Mouse (Mus musculus) G1E (cell line): ENCODE measurements around the gene Zfp318. TPM values are rescaled to one million over a fixed set of nuclear protein-coding genes. Genes with fewer than 3 reads are reported as not detected.

Experiments
- ATAC-seq: 2 replicates; pipeline ENCODE4 v1.8.0; 2016; ENCODE audit warnings: mild to moderate bottlenecking; ENCODE audit not compliant: insufficient number of reproducible peaks, poor library complexity, low FRiP score, severe bottlenecking; ENCODE audit errors: extremely low read depth
- DNase-seq: peaks from one replicate; pipeline ENCODE4 v3.0.0; 2012; ENCODE audit warnings: low spot score
- H3K27me3 ChIP-seq: 2 replicates; pipeline ENCODE4 v1.6.1; 2012; ENCODE audit warnings: mild to moderate bottlenecking, low read length, inconsistent platforms; ENCODE audit not compliant: insufficient read depth
- H3K36me3 ChIP-seq: replicated peaks from 2 replicates; pipeline ENCODE3; 2012; ENCODE audit warnings: mild to moderate bottlenecking, inconsistent platforms
- H3K4me1 ChIP-seq: 2 replicates; pipeline ENCODE4 v1.6.1; 2012; ENCODE audit warnings: low read depth, low read length, inconsistent platforms, mixed read lengths; ENCODE audit not compliant: insufficient read depth
- H3K4me3 ChIP-seq: 2 replicates; pipeline ENCODE4 v1.5.1; 2012; ENCODE audit warnings: low read depth, mild to moderate bottlenecking, inconsistent platforms, low read length, moderate library complexity, mixed read lengths
- H3K9me3 ChIP-seq: replicated peaks from 2 replicates; pipeline ENCODE4 v1.6.1; 2012; ENCODE audit warnings: inconsistent platforms
- CTCF ChIP-seq: IDR thresholded peaks from 2 replicates; pipeline ENCODE4 v1.5.1; 2012; ENCODE audit warnings: low read depth, low read length, inconsistent platforms, mixed read lengths
- GATA1 ChIP-seq: IDR thresholded peaks from 2 replicates; pipeline ENCODE4 v1.6.1; 2012; ENCODE audit warnings: borderline replicate concordance, low read length, inconsistent platforms, mixed read lengths
- GATA2 ChIP-seq: IDR thresholded peaks from 2 replicates; pipeline ENCODE4 v1.6.1; 2012; ENCODE audit warnings: low read depth, low read length, inconsistent platforms, borderline replicate concordance
- POLR2AphosphoS5 ChIP-seq: IDR thresholded peaks from 2 replicates; pipeline ENCODE4 v1.6.1; 2012; ENCODE audit warnings: low read depth, low read length, inconsistent platforms; ENCODE audit not compliant: insufficient replicate concordance
- TAL1 ChIP-seq: conservative IDR thresholded peaks from 2 replicates; pipeline ENCODE4 v1.6.1; 2012; ENCODE audit warnings: low read depth, low read length, inconsistent platforms, mixed read lengths
- polyA plus RNA-seq: library from polyadenylated mRNA; stranded (reverse); fragments of >175 nt; gene quantifications from 2 replicates; pipeline ENCODE4 v1.2.3, GENCODE M21; 2012
- total RNA-seq, 2 experiments: library from RNA; stranded (forward) in 1 of 2; stranded (reverse) in 1 of 2; fragments of 200-1000 nt in 1 of 2; fragments of >200 nt in 1 of 2; fragmentation: Nextera tagmentation in 1 of 2; gene quantifications; 2 replicates each; pipeline ENCODE4 v1.2.3; 2014 to 2017

Zfp318 gene
- total and polyA plus RNA-seq, 3 experiments, result 4.1 to 45.3 (median 27.5) TPM

DNA sequence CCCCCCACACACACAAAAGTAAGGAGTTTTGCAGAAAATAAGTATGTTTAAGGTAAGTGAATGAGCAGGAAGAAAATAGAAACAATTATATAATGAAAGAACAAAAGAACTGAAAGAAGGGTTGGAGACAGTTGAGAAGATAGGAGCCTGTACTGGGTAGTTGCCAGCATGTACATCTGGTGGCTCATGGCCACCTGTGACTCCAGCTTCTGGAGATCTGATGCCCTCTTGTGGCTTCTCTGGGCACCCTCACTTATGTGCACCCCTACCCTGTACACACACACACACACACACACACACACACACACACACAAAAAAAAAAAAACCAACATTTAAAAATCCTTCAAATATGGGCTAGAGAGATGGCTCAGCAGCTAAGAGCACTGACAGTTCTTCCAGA lies 36.2 kb downstream of the Zfp318 start:
- H3K4me3 ChIP-seq, result no peak overlapping the region
- no peaks in the 10 kb centered on the region for H3K4me1 ChIP-seq
- H3K9me3 ChIP-seq, result no peaks in the 10 kb centered on the region
- peaks cover 3% of the 10 kb centered on the region for H3K36me3 ChIP-seq
- TF ChIP-seq CTCF (no peak), POLR2AphosphoS5 (no peak), GATA1 (no peak), GATA2 (no peak), TAL1 (no peak)
- no peak for ATAC-seq
- DNase-seq, result no peak
- H3K27me3 ChIP-seq, result no peaks in the 10 kb centered on the region

- DNase-seq (no peak), ATAC-seq (no peak)
- no peaks in the 10 kb centered on the region for H3K9me3 ChIP-seq
- H3K4me3 ChIP-seq, result no peak overlapping the region
- H3K36me3 ChIP-seq, result no peaks in the 10 kb centered on the region
- no peaks in the 10 kb centered on the region for H3K4me1 ChIP-seq
- TF ChIP-seq POLR2AphosphoS5 (no peak), GATA1 (no peak), GATA2 (no peak), CTCF (no peak), TAL1 (no peak)
- H3K27me3 ChIP-seq, result peaks cover 18% of the 10 kb centered on the region
These were observed 43.0 kb downstream of the Zfp318 start for GRCm38 (mm10) chr17:46426496-46426895.

- no peak for DNase-seq
- ATAC-seq, result no peak
- TF ChIP-seq CTCF, result no peak
- no peak for TF ChIP-seq GATA2
- no peak for TF ChIP-seq GATA1
- no peak for TF ChIP-seq POLR2AphosphoS5
- no peak for TF ChIP-seq TAL1
- peaks cover 18% of the 10 kb centered on the region for H3K27me3 ChIP-seq
- no peaks in the 10 kb centered on the region for H3K9me3 ChIP-seq
- no peaks in the 10 kb centered on the region for H3K36me3 ChIP-seq
- H3K4me1 ChIP-seq, result peaks cover 2% of the 10 kb centered on the region
- no peak within 1 kb of the TSS for H3K4me3 ChIP-seq
These were observed 45.4 kb downstream of the Zfp318 start, which contains the start of gene Crip3 for GRCm38 (mm10) chr17:46428761-46429414. Gene Crip3, plus strand, starts transcription at chr17:46428926.

GRCm38 (mm10) chr17:46433627-46434026 lies 50.1 kb downstream of the Zfp318 start:
- Histone ChIP-seq H3K4me1 (peaks cover 2% of the 10 kb centered on the region), H3K27me3 (peaks cover 28% of the 10 kb centered on the region), H3K9me3 (no peaks in the 10 kb centered on the region), H3K4me3 (no peak overlapping the region), H3K36me3 (no peaks in the 10 kb centered on the region)
- DNase-seq, result no peak
- TF ChIP-seq POLR2AphosphoS5 (no peak), CTCF (no peak), GATA1 (no peak), GATA2 (no peak), TAL1 (no peak)
- ATAC-seq, result no peak

DNA sequence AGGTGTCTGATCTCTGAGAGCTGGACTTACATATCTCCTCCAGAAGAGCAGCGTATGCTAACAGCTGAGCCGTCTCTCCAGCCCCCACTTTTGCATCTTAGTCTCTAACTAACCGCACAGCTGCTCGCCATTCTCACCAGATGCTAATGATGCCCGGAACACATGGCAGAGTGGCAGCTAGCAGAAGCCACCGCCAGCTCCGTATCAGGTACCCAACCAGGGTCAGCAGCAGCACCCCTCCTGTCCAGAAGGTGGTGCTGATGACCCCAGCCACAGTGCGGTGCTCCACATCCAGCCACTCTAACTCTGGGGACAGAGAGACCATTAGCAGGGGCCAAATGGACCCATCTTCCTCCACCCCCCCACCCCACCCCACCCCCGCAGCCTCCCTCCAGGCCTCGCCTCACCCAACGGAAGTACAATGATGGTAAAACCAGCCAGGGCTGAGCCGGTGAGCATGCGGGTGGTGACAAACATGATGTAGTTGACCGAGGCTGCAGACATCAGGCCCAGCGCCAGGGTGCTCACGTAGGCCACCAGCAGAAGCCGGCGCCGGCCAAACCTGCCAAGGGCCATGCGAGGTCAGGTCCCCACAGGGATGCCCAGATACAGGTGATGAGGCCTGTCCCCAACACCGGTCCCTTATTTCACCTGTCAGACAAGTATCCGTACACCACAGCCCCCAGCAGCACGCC lies 53.3 kb downstream of the Zfp318 start:
- Histone ChIP-seq H3K4me3 (no peak overlapping the region), H3K4me1 (peaks cover 2% of the 10 kb centered on the region), H3K27me3 (peaks cover 10% of the 10 kb centered on the region; the same call in 1 of the 2 replicates), H3K36me3 (no peaks in the 10 kb centered on the region), H3K9me3 (no peaks in the 10 kb centered on the region)
- TF ChIP-seq POLR2AphosphoS5 (no peak), TAL1 (no peak), GATA2 (no peak)
- DNase-seq, result no peak
- ATAC-seq, result no peak

DNA sequence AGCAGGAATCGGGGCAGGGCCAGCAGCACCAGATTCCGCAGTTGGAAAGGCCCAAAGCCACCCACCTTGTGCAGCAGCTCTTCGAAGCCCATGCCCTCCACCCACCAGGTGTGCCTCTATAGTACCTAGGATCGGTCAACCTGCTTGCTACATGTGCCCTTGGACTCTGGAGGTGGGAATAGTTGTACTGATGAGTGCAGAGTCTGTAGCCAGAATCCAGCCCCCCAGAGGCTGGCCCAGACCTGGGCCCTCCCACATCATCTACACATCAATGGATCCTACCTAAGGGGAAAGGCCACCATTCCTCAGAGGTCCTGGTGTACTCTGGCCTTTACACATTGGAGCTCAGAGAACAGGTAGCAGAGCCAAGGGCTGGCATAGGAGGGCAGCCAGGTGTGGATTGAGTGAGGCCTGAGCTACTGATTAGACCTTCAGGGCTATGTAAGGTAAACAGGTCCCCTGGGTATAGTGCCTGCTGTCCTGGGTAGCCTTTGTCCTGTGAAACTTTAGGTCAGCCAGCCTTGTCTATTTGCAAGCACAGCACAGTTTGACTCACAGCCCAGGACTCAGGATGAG lies 54.9 kb downstream of the Zfp318 start, which contains the start of gene Slc22a7:
Slc22a7 (minus strand) TSS at position 160 of the 576 bp plus-strand sequence.
- no peak for ATAC-seq
- Histone ChIP-seq H3K4me1 (peaks cover 2% of the 10 kb centered on the region), H3K4me3 (no peak within 1 kb of the TSS), H3K27me3 (peaks cover 17% of the 10 kb centered on the region; the same call in 1 of the 2 replicates), H3K9me3 (no peaks in the 10 kb centered on the region), H3K36me3 (no peaks in the 10 kb centered on the region)
- TF ChIP-seq TAL1 (no peak), CTCF (no peak), GATA2 (no peak), POLR2AphosphoS5 (no peak), GATA1 (no peak)
- DNase-seq, result no peak
